Mouse (Mus musculus): Measurements from ENCODE around the gene Olfr1291-ps1. TPM values are rescaled to one million over a fixed set of nuclear protein-coding genes. Genes with fewer than 3 reads are reported as not detected.

The Olfr1291-ps1 gene
- polyA plus RNA-seq (2012; ENCODE audit: low replicate concordance): not detected in 2 replicates

DNA sequence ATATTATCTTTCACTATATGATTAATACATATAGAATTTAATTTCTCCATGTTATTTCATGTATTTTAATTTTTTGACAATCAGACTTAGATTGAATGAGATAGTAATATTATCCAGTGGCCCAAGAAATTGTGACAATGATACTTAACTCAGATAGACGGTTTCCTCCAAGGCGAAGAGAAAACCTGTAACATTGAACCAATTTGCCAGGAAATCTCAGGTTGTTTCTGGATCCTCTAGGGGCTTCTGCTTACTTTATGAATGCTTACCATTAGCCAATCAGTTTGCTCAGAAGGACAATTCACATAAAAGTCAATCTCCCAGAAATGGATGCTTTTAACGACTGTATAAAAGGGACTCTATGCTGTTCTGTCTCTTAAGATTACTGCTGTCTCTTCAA lies at the start of gene Olfr1291-ps1:
Gene Olfr1291-ps1, plus strand, starts transcription at position 301 of the 400 bp plus-strand sequence.

GRCm38 (mm10) chr2:111448842-111449241 lies 48.1 kb upstream of the Olfr1291-ps1 start, which contains the start of gene Olfr1287:
Gene Olfr1287 (plus strand): TSS chr2:111449142.

DNA sequence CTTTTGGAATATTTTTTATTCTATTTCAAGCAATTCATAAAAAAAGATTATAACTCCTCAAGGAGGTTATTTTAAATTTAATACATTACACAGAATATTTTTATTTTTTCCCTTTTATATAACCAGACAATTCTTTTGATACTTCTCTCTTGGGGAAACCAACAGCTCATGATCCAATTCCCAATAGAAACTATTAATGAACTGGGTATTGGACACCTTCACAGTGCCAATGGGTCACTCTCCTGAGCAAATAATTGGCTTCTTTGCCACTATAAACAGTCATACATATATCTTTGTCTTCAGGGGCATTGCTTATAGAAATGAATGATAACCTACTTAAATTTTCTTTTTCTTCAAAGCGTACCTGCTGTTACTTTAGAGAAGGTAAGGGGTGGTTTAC lies 23.2 kb upstream of the Olfr1291-ps1 start, which contains the start of gene Olfr1288:
Gene Olfr1288, plus strand, starts transcription at position 301 of the 400 bp plus-strand sequence.

DNA sequence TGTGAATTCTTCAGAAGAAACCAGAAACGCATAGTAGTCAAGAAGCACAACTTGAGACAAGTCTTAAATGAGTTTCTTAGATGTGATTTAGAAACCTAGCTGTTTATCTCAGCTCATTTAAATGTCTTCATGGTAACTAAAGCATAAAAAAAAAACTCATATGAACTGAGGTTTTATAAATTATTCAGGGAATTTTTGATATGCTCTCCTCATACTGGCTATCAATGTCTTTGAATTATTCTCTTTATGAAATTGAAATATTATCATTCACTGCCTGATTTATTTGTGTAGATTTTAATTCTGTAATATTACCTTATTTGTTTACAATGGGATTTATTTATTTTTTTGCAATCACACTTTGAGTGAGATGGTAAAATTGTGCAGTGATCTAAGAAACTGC lies 16.5 kb upstream of the Olfr1291-ps1 start, which contains the start of gene Olfr1289:
Gene Olfr1289, plus strand, starts transcription at position 301 of the 400 bp plus-strand sequence.

DNA sequence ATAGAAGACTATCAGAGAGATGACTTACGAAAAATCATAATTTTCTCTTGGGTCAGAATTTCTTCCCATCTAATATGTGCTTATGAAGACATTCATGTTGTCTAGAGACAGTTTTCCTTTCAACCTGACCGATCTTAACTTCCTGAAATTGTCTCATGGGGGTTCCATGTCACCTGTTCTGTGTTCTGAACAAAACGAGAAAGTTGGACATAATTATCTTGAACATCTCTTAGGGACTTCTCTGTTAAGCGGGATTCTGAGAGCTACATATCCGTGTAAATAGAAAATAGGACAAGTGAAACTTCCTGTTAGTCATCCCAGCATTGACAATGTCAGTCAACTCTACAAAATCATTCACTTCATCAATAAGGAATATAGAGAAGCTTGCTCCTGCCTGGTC lies 3.3 kb upstream of the Olfr1291-ps1 start, which contains the start of gene Olfr1290:
Gene Olfr1290, minus strand, starts transcription at position 101 of the 400 bp plus-strand sequence.

GRCm38 (mm10) chr2:111524903-111525302 lies 27.9 kb downstream of the Olfr1291-ps1 start, which contains the start of gene Olfr1293-ps:
Gene Olfr1293-ps (plus strand): TSS chr2:111525203.

DNA sequence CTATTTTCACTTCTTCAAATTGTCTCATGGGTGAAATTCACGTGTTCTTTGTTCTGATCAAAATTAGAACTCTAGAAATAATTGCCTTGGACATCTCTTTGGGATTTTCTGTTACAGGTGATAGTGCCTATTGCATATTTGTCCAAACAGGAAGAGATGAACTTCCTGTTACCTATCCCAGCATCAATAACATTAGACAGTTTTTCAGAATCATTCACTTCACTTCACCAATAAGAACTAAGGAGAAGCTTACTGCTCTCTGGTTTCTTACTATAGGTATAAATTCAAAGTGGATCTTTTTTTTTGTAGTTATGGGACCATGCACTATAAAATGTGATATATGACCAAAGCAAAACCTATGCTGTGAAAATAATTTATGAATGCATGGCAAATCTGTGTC lies 43.2 kb downstream of the Olfr1291-ps1 start, which contains the start of gene Olfr1294:
Gene Olfr1294, minus strand, starts transcription at position 101 of the 400 bp plus-strand sequence.

Other genes starting within 250 kb of the Olfr1291-ps1 start
- gene Olfr1276, start 242.7 kb upstream of the Olfr1291-ps1 start, polyA plus RNA-seq (2012; ENCODE audit: low replicate concordance): 0.03 TPM in 1 of 2 replicates, not detected in the other
- gene Olfr1277, start 223.1 kb upstream of the Olfr1291-ps1 start, polyA plus RNA-seq (2012; ENCODE audit: low replicate concordance): not detected in 2 replicates
- gene Olfr1278, start 207.0 kb upstream of the Olfr1291-ps1 start, polyA plus RNA-seq (2012; ENCODE audit: low replicate concordance): not detected in 2 replicates
- not detected in 2 replicates for gene Olfr1279, start 196.5 kb upstream of the Olfr1291-ps1 start, polyA plus RNA-seq (2012; ENCODE audit: low replicate concordance)
- gene Olfr1280, start 183.2 kb upstream of the Olfr1291-ps1 start, polyA plus RNA-seq (2012; ENCODE audit: low replicate concordance): not detected in 2 replicates
- gene Olfr1281, start 170.7 kb upstream of the Olfr1291-ps1 start, polyA plus RNA-seq (2012; ENCODE audit: low replicate concordance): not detected in 2 replicates
- not detected in 2 replicates for gene Olfr1282, start 161.1 kb upstream of the Olfr1291-ps1 start, polyA plus RNA-seq (2012; ENCODE audit: low replicate concordance)
- gene Olfr1283, start 130.4 kb upstream of the Olfr1291-ps1 start, polyA plus RNA-seq (2012; ENCODE audit: low replicate concordance): not detected in 2 replicates
- gene Olfr1284, start 121.7 kb upstream of the Olfr1291-ps1 start, polyA plus RNA-seq (2012; ENCODE audit: low replicate concordance): not detected in 2 replicates
- gene Olfr1286, start 74.1 kb upstream of the Olfr1291-ps1 start, polyA plus RNA-seq (2012; ENCODE audit: low replicate concordance): not detected in 2 replicates
- gene Olfr1287, start 48.0 kb upstream of the Olfr1291-ps1 start, polyA plus RNA-seq (2012; ENCODE audit: low replicate concordance): not detected in 2 replicates
- gene Olfr1288, start 23.1 kb upstream of the Olfr1291-ps1 start, polyA plus RNA-seq (2012; ENCODE audit: low replicate concordance): not detected in 2 replicates
- gene Olfr1289, start 16.4 kb upstream of the Olfr1291-ps1 start, polyA plus RNA-seq (2012; ENCODE audit: low replicate concordance): not detected in 2 replicates
- gene Olfr1290, start 3.4 kb upstream of the Olfr1291-ps1 start, polyA plus RNA-seq (2012; ENCODE audit: low replicate concordance): not detected in 2 replicates
- gene Olfr1293-ps, start 28.0 kb downstream of the Olfr1291-ps1 start, polyA plus RNA-seq (2012; ENCODE audit: low replicate concordance): not detected in 2 replicates
- gene Olfr1294, start 43.1 kb downstream of the Olfr1291-ps1 start, polyA plus RNA-seq (2012; ENCODE audit: low replicate concordance): not detected in 2 replicates
- not detected in 2 replicates for gene Olfr1295, start 72.5 kb downstream of the Olfr1291-ps1 start, polyA plus RNA-seq (2012; ENCODE audit: low replicate concordance)
- gene Olfr1297, start 129.3 kb downstream of the Olfr1291-ps1 start, polyA plus RNA-seq (2012; ENCODE audit: low replicate concordance): not detected in 2 replicates
- gene Olfr1298, start 152.0 kb downstream of the Olfr1291-ps1 start, polyA plus RNA-seq (2012; ENCODE audit: low replicate concordance): not detected in 2 replicates
- gene Olfr1299, start 164.2 kb downstream of the Olfr1291-ps1 start, polyA plus RNA-seq (2012; ENCODE audit: low replicate concordance): not detected in 2 replicates